Mouse (Mus musculus): Measurements from ENCODE around the gene Psmd4. TPM values are rescaled to one million over a fixed set of nuclear protein-coding genes. Genes with fewer than 3 reads are reported as not detected.

Gene Psmd4
- total RNA-seq, 2 experiments from 2014 or later = 155 to 167 TPM

DNA sequence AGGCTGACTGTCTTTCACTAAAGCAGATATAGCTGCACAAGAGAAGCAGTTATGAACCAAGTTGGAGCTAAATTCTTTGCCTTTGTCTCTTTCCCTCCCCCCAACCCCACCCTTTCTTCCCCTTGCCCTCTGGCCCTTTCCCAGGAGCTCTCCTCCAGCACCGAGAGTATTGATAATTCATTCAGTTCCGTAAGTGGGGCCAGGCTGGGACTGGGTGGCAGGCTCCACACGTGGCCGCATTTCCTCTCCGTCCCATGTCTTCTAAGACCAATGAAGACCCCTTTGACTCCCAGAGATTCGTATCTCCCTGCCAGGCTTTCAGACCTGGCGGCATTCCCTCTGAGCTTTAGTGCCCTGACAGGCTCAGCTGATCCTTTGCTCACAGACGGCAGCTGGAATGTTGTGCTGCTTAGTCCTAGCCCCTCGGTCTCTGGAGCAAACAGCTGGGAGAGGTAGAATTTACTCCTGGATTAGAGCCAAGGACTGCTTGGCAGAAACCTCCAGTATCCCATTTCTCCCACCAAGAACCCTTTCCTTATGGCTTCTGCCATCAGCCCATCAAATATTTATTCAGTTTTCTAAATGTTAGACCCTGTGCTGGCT, 53.2 kb downstream of the Psmd4 start:
- intact Hi-C loops (cut with DNase I) = no loop called here

DNA sequence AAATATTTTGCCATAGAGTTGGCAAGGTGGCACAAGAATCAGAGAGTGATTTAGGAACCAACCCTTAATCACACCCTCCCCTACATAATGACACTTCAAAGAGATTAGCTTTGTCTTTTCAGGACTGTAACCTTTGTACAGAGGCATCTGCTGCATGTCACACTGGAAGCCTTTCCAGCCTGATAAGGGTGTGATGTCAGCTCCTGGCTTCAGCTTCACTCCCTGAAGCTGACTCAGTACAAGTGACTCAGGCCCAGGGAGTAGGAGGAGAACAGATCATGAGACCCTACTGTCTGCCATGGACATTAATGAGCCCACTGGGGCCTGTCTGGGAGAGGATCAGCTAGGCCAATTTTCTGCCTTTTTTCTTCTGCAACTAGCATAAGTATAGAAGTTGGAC, 54.8 kb downstream of the Psmd4 start:
- no peak for DNase-seq (ENCODE audit: extremely low spot score in 1 of 2, low spot score in 2 of 2)

More for the DNA sequence above, 53.2 kb downstream of the Psmd4 start:
- peak in 1 of 2 experiments; percentile 37 for DNase-seq (ENCODE audit: extremely low spot score in 1 of 2, low spot score in 2 of 2)

DNA sequence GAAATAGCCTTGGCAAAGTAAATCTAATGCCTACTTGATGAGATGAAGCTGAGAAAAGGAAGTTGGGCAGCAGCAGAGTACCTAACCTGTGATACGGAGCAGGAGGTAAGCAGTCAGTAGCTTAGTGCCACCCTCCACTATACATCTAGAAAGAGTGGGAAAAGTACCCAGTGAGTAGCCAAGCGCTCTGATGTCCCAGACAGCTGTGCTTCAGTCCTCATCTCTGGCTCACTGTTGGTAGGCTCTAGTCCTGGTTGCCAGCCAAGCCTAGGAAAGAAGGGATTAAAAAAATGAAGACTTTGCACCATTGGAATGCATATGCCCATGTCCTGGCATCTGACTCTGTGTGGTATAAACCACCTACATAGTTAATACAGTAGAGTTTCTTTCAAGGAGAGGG, 56.9 kb downstream of the Psmd4 start:
- no peak for DNase-seq (ENCODE audit: extremely low spot score in 1 of 2, low spot score in 2 of 2)
- intact Hi-C loops (cut with DNase I) = no loop called here

More for the DNA sequence above, 54.8 kb downstream of the Psmd4 start:
- intact Hi-C loops (cut with DNase I) = no loop called here

DNA sequence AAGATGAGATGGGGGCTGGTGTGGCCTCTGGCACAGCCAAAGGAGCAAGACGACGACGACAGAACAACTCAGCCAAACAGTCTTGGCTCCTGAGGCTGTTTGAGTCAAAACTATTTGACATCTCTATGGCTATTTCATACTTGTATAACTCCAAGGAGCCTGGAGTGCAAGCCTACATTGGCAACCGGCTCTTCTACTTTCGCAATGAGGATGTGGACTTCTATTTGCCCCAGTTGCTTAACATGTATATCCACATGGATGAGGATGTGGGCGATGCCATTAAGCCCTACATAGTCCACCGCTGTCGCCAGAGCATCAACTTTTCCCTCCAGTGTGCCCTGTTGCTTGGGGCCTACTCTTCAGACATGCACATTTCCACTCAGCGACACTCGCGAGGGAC, 58.1 kb downstream of the Psmd4 start:
- DNase-seq (ENCODE audit: extremely low spot score in 1 of 2, low spot score in 2 of 2) = no peak
- intact Hi-C loops (cut with DNase I) = no loop called here

Small RNAs within 50 kb of the gene (microRNA-seq; reads per million reads assigned to microRNA genes)
- 3.2 reads per million, percentile 4 among the genes with 10 or more reads in this experiment for gene Mir7013

Other genes with a start within 250 kb of the Psmd4 start
- 10 to 100 TPM; 60.4 to 64.9 TPM for gene Pogz, start 205.0 kb downstream of the Psmd4 start, total RNA-seq (2021)
- 100 to 1,000 TPM; 274 to 309 TPM for gene Psmb4, start 155.7 kb downstream of the Psmd4 start, total RNA-seq (2021)
- gene Selenbp1, start 109.6 kb downstream of the Psmd4 start, total RNA-seq (2021) = 1 to 10 TPM; 3.2 to 3.8 TPM
- gene Rfx5, start 88.5 kb downstream of the Psmd4 start, total RNA-seq (2021) = 10 to 100 TPM; 26.8 to 27.5 TPM
- gene Pi4kb, start 67.9 kb downstream of the Psmd4 start, total RNA-seq (2021) = 10 to 100 TPM; 47.9 to 49.7 TPM
- gene Zfp687, start 27.2 kb downstream of the Psmd4 start, total RNA-seq (2021) = 10 to 100 TPM; 20.8 to 21.8 TPM
- gene Pip5k1a, start 64.3 kb upstream of the Psmd4 start, total RNA-seq (2021) = 10 to 100 TPM; 27.8 to 29.2 TPM
- gene Vps72, start 68.4 kb upstream of the Psmd4 start, total RNA-seq (2021) = 10 to 100 TPM; 41.6 to 43.7 TPM
- under 1 TPM; 0.81 to 0.83 TPM for gene Tmod4, start 81.9 kb upstream of the Psmd4 start, total RNA-seq (2021)
- gene Scnm1, start 91.4 kb upstream of the Psmd4 start, total RNA-seq (2021) = 10 to 100 TPM; 30.5 to 36.6 TPM
- 10 to 100 TPM; 23.2 to 23.5 TPM for gene Lysmd1, start 91.5 kb upstream of the Psmd4 start, total RNA-seq (2021)
- gene Tnfaip8l2, start 99.7 kb upstream of the Psmd4 start, total RNA-seq (2021) = 1 to 10 TPM; 2.7 to 2.8 TPM
- 10 to 100 TPM; 60.5 to 73.6 TPM for gene Sema6c, start 117.8 kb upstream of the Psmd4 start, total RNA-seq (2021)
- 1 to 10 TPM; 7.6 to 8.5 TPM for gene Gabpb2, start 175.3 kb upstream of the Psmd4 start, total RNA-seq (2021)
- 10 to 100 TPM; 66.1 to 71.3 TPM for gene Cdc42se1, start 186.1 kb upstream of the Psmd4 start, total RNA-seq (2021)
- 100 to 1,000 TPM; 599 to 606 TPM for gene Mllt11, start 189.6 kb upstream of the Psmd4 start, total RNA-seq (2021)
- not detected for gene Gm128, start 199.0 kb upstream of the Psmd4 start, total RNA-seq (2021)
- gene Bnipl, start 208.6 kb upstream of the Psmd4 start, total RNA-seq (2021) = under 1 TPM; 0.58 to 0.63 TPM
- gene Mindy1, start 238.7 kb upstream of the Psmd4 start, total RNA-seq (2021) = 10 to 100 TPM; 25.3 to 26.2 TPM
- gene Prune1, start 239.5 kb upstream of the Psmd4 start, total RNA-seq (2021) = 10 to 100 TPM; 44.3 to 46.4 TPM